Mouse (Mus musculus): ENCODE measurements around the gene Fxyd4. TPM values are rescaled to one million over a fixed set of nuclear protein-coding genes. Genes with fewer than 3 reads are reported as not detected.

Gene Fxyd4
- total RNA-seq, 2 experiments from 2014 or later = not detected

DNA sequence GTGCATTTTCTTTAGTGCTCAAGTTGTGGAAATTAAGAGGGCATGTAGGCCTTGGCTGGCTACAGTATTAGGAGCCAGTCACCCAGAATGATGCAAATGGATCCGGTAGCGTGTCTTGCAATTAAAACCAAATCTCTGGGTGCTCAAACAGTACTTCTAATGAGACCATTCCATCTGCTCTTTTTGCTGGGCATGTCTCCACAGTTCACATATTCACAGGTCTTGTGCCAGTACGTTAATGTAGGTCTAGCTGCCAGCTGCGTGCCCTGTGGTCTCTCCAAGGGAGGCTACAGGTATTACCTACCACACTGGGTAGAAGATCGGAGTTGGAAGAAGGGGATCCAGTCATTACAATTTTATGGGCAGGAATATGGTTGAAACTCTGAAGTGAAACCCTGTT is 19.4 kb downstream of the Fxyd4 start:
- DNase-seq (ENCODE audit: low spot score) = no peak

GRCm38 (mm10) chr6:117917576-117917975 is 19.9 kb downstream of the Fxyd4 start:
- peak; percentile 41 for DNase-seq (ENCODE audit: low spot score)

- DNase-seq (ENCODE audit: low spot score) = peak; percentile 77
These were observed 20.6 kb downstream of the Fxyd4 start for GRCm38 (mm10) chr6:117916737-117917426.

- DNase-seq (ENCODE audit: low spot score) = no peak
These were observed 21.2 kb downstream of the Fxyd4 start for GRCm38 (mm10) chr6:117916205-117916736.

DNA sequence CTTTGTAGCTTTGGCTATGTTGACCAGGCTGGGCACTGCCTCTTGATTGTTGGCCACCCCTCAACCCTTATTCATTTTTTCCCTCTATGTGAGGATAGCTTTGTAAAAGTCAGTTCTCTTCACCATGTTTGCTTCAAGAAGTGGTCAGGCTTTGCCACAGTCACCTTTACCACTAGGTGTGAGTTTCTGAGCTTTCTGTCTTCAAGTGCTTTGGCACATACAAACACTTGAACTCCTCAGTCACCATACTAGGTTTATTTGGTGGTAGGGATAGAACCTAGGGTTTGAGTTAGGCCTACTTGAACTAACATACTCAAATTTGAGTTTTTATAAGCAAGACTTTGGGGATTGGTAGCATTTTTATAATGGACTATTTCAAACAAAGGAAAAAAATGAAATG is 23.0 kb downstream of the Fxyd4 start:
- no peak for DNase-seq (ENCODE audit: low spot score)

- no peak for DNase-seq (ENCODE audit: low spot score)
These were observed 27.3 kb downstream of the Fxyd4 start for GRCm38 (mm10) chr6:117910120-117910661.

DNA sequence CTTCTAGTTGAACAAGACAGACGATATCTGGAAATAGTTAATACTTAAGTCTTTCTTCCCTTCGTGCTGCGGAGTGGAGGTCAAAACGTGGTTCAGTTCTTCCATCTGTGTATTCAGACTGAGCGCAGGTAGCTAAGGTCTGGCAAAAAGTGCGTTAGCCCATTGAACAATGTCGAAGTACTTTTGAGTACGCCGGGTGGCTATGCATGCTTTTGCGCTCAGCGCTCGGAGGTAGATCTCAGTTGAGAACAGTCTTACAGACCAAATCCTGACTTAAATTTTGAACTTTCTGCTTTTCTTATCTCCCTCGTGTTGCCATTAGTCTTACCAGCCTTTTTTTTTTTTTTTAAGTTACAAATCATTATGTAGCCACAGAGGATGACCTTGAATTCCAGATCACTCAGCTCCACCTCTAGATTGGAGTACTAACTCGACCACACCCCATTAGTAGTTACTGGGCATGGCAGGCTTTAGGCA is 29.0 kb downstream of the Fxyd4 start:
- no peak for DNase-seq (ENCODE audit: low spot score)

DNA sequence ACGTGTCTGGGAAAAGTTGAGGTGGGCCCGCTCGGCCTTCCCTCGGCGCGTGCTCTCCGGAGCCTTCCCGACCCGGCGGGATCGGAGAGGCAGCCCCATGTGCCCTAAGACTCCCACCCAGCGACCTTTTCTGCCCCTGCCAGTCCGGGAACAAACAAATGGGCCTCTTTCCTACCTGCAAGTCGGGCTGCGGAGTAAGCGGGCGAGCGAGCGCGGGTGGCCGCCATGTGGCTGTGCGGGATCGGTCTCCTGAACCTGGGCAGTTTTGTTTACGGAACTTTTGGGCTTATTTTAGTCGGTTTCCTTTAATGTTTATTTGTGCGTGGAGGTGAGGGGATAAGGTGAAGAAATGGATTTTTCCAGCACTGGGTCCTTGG is 29.5 kb downstream of the Fxyd4 start:
- DNase-seq (ENCODE audit: low spot score) = no peak

GRCm38 (mm10) chr6:117907301-117907978 is 30.1 kb downstream of the Fxyd4 start:
- peak; percentile 82 for DNase-seq (ENCODE audit: low spot score)

GRCm38 (mm10) chr6:117906590-117907271 is 30.8 kb downstream of the Fxyd4 start:
- DNase-seq (ENCODE audit: low spot score) = peak; percentile 97

DNA sequence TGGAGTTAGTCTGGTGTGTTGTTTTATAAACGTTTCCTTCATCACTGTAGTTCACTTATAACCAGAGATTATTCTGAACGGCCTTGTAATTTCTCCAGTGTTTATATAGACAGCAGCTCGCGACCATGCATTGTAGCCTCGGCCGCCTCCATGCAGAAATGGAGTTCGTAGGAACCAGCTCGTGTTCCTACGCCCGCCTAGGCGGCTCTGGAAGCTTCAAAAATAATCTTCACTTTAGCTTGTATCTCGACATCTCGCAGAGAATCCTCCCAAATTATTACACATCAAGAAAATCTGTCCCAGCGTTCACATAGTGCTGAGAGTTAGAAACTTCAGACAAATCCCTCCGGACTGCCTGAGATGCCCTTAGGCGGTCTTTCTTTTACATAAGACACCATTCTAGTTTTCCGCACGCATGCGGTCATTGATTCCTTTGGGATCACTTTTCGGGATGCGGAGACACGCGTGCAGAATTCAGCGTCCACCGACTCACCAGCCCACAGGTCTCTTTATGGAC is 31.4 kb downstream of the Fxyd4 start:
- DNase-seq (ENCODE audit: low spot score) = no peak

GRCm38 (mm10) chr6:117905260-117905930 is 32.1 kb downstream of the Fxyd4 start:
- no peak for DNase-seq (ENCODE audit: low spot score)

- no peak for DNase-seq (ENCODE audit: low spot score)
These were observed 33.7 kb downstream of the Fxyd4 start for GRCm38 (mm10) chr6:117903836-117904235.

DNA sequence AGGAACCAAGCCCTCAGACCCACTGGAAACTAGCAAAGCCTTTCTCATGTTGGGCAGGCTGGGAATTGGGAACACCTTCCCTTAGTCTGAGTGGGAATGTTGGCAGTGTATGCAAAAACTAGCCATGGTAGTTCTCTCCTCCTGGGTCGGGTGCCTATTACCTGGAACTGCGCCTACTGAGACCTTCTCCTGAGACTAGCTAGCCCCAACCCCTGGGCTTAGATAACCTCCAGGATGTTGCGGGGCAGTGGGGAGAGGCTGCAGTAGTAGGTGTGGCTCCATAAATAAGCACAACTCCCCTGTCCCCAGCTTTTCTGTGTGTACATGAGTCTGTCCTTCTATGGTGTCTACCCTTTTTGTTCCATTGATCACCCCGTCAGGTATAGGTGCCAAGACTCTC is 34.9 kb downstream of the Fxyd4 start:
- DNase-seq (ENCODE audit: low spot score) = no peak

DNA sequence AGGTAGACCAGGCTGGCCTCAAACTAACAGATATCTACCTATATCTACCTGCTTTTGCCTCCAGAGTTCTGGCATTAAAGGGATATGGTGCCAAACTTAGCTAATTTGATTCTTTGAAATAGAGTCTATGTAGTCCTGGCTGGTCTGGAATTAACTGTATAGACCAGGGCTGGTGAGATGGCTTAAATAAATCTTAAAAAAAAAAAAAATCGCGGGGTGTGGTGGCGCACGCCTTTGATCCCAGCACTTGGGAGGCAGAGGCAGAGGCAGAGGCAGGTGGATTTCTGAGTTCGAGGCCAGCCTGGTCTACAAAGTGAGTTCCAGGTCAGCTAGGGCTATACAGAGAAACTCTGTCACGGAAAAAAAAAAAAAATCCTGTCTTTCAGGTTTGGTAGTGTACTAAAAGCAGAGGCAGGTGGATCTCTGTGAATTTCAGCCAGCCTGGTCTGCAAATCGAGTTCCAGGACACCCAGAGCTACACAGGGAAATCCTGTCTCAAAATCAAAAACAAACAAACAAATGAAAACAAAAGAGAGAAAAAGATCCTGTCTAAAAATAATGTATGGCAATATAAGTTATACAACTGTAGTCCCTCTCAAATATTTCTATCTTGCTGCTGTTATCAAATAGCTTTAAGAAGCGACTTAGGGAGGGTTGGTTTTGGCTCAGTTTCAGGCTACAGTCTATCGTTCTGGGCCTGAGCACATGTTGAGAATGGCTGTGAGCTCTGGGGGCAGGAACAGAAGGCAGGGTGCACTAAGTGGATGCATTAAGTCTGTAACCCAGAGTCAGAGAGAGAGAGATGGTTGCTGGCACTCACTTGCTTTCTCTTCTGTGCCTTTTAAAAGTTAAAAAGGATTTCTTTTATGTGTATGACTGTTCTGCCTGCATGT is 35.7 kb downstream of the Fxyd4 start:
- no peak for DNase-seq (ENCODE audit: low spot score)

DNA sequence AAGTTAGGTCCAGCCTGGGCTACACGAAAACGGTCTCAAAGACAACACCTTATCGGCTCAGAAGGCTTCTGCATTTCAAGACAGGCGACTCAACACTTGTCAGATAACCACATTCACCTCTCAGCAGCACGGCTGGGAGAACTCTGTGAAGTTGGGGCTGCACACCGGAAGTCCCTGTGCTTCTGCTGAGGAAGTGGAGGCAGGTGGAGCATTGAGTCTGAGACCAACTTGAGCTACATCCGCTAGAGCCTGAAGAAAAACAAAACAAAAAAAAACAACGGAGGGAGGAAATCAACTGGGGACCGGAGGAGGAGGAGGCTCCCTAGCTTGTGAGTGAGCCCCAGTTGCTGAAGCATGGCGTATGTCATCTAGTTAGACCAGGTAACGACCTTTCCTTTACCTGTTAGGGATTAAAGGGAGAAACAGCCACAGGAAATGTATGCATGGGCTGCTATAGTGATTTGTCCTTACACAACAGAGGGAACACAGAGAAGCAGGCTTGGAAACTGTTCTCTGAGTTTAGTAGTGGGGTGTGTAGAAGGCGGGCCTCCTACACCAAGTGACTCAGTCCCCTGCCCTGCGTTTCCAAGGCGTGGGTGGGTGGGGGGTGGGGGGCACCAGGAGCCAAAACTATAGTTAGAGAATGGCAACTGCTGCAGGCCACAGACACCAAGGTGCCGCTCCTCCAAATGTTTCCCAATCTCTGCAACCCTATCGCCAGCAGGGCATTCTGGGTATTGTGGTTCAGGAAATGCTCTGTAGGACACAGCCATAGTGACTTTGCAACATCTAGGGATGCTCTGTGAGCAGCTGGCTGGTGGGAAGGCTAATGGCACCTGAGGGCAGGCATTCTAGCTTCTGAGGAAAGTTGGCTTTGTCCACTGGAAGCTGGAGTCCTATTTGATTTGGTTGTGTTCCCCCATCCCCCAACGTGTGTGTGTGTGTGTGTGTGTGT is 37.1 kb downstream of the Fxyd4 start, which contains the start of gene Hnrnpf:
Gene Hnrnpf, plus strand, starts transcription at position 199 of the 955 bp plus-strand sequence.
- DNase-seq (ENCODE audit: low spot score) = no peak

- DNase-seq (ENCODE audit: low spot score) = no peak
These were observed 39.7 kb downstream of the Fxyd4 start for GRCm38 (mm10) chr6:117897800-117898199.

- DNase-seq (ENCODE audit: low spot score) = no peak
These were observed 44.1 kb downstream of the Fxyd4 start for GRCm38 (mm10) chr6:117893435-117893834.

- no peak for DNase-seq (ENCODE audit: low spot score)
These were observed 45.1 kb downstream of the Fxyd4 start for GRCm38 (mm10) chr6:117892386-117892785.

Data from gastrocnemius, adult 18-20 months (tissue).